Mouse (Mus musculus) heart, postnatal 0 days (tissue): ENCODE measurements around the gene BC035044. TPM values are rescaled to one million over a fixed set of nuclear protein-coding genes. Genes with fewer than 3 reads are reported as not detected.

Experiments
- ATAC-seq: fragments of 200-750 bp; cut with Nextera tagmentation; 2 replicates; pipeline ENCODE4 v1.8.0; 2017; ENCODE audit warnings: low read depth, moderate number of reproducible peaks, moderate library complexity; ENCODE audit not compliant: insufficient read depth
- DNase-seq: peaks from one replicate; pipeline ENCODE4 v3.0.0-alpha.2; 2016; ENCODE audit warnings: low spot score
- H3K27ac ChIP-seq: fragments of 300-500 bp; sonication (generic); 2 replicates; pipeline ENCODE4 v1.5.1; 2014; ENCODE audit warnings: low read depth, mild to moderate bottlenecking
- H3K27me3 ChIP-seq: fragments of 300-500 bp; sonication (generic); 2 replicates; pipeline ENCODE4 v1.6.1; 2014; ENCODE audit warnings: low read length, mixed read lengths; ENCODE audit not compliant: control insufficient read depth, insufficient read depth
- H3K36me3 ChIP-seq: fragments of 300-500 bp; sonication (generic); replicated peaks from 2 replicates; pipeline ENCODE4 v1.6.1; 2014; ENCODE audit warnings: low read length, mixed read lengths; ENCODE audit not compliant: control insufficient read depth, insufficient read depth
- H3K4me1 ChIP-seq: fragments of 300-500 bp; sonication (generic); 2 replicates; pipeline ENCODE4 v1.6.1; 2014; ENCODE audit warnings: antibody characterized with exemption; ENCODE audit not compliant: control insufficient read depth, insufficient read depth
- H3K4me2 ChIP-seq: fragments of 300-500 bp; sonication (generic); 2 replicates; pipeline ENCODE4 v1.6.1; 2014; ENCODE audit warnings: low read depth, mild to moderate bottlenecking, low read length, moderate library complexity
- H3K4me3 ChIP-seq: fragments of 300-500 bp; sonication (generic); 2 replicates; pipeline ENCODE4 v1.5.1; 2014; ENCODE audit warnings: low read depth, low read length
- H3K9ac ChIP-seq: fragments of 300-500 bp; sonication (generic); replicated peaks from 2 replicates; pipeline ENCODE4 v1.6.1; 2014; ENCODE audit warnings: low read depth, low read length, mixed read lengths
- H3K9me3 ChIP-seq: fragments of 300-500 bp; sonication (generic); replicated peaks from 2 replicates; pipeline ENCODE4 v1.6.1; 2016; ENCODE audit warnings: low read length; ENCODE audit not compliant: control insufficient read depth
- CTCF ChIP-seq: IDR thresholded peaks from 2 replicates; pipeline ENCODE4 v1.5.1; 2016; ENCODE audit warnings: antibody characterized with exemption, control low read depth, low read depth
- EP300 ChIP-seq: IDR thresholded peaks from 2 replicates; pipeline ENCODE4 v1.6.1; 2016; ENCODE audit warnings: antibody characterized with exemption, low read depth
- WGBS: fragments of 180-500 bp; shearing (Covaris S2); extraction: QIAGEN DNeasy Blood & Tissue Kit; methylation state at CpG from one replicate; pipeline ENCODE4 v1.1.7; 2014; 5-methylcytosine and 5-hydroxymethylcytosine counted together
- polyA plus RNA-seq: library from polyadenylated mRNA; unstranded; fragments of >200 nt; fragmentation: Nextera tagmentation; extraction: Ambion mirVana; gene quantifications from 2 replicates; pipeline ENCODE4 v1.2.1, GENCODE M21; 2015
- total RNA-seq: library from RNA; depleted of rRNA; stranded (reverse); fragments of >200 nt; gene quantifications from 2 replicates; pipeline ENCODE4 v1.2.3, GENCODE M21; 2014; ENCODE audit warnings: low replicate concordance

Gene BC035044
- total and polyA plus RNA-seq, 2 experiments from 2014 or later = not detected

GRCm38 (mm10) chr6:128839266-128839771 lies 51.6 kb downstream of the BC035044 start:
- peak overlapping the region; percentile 61 for H3K4me2 ChIP-seq
- H3K36me3 ChIP-seq = no peaks in the 10 kb centered on the region
- peak overlapping the region; percentile 94 for H3K27ac ChIP-seq
- DNase-seq (peak; percentile 87), ATAC-seq (peak; percentile 49)
- H3K9me3 ChIP-seq = no peaks in the 10 kb centered on the region
- H3K4me1 ChIP-seq = peaks cover 12% of the 10 kb centered on the region
- TF ChIP-seq CTCF (peak; percentile 88), EP300 (no peak)
- no peaks in the 10 kb centered on the region for H3K27me3 ChIP-seq
- peak overlapping the region; percentile 46; the same call in 1 of the 2 replicates for H3K9ac ChIP-seq
- 0% methylated on average over 17 of the region's 17 CpGs for whole genome bisulfite sequencing
- H3K4me3 ChIP-seq = peak overlapping the region; percentile 76

- H3K4me3 ChIP-seq = peak overlapping the region; percentile 76
- no peak for TF ChIP-seq CTCF
- TF ChIP-seq EP300 = peak; percentile 46; the same call in 1 of the 2 replicates
- DNase-seq (peak; percentile 80), ATAC-seq (peak; percentile 65)
- peak overlapping the region; percentile 61 for H3K4me2 ChIP-seq
- 0 out of 2 replicates have a peak, but pooled peaks cover 6% of the 10 kb centered on the region for H3K4me1 ChIP-seq
- no peaks in the 10 kb centered on the region for H3K27me3 ChIP-seq
- H3K27ac ChIP-seq = peak overlapping the region; percentile 94
- under 1% methylated on average over 49 of the region's 49 CpGs for WGBS
- H3K9me3 ChIP-seq = no peaks in the 10 kb centered on the region
- peak overlapping the region; percentile 70 for H3K9ac ChIP-seq
- no peaks in the 10 kb centered on the region for H3K36me3 ChIP-seq
Observed at GRCm38 (mm10) chr6:128838342-128839265, 52.3 kb downstream of the BC035044 start.

- DNase-seq = peak; percentile 30
- 0 out of 2 replicates have a peak, but pooled peaks have one; percentile 0 for ATAC-seq
- 4% methylated on average over 14 of the region's 14 CpGs for WGBS
Observed at GRCm38 (mm10) chr6:128837454-128838341, 53.2 kb downstream of the BC035044 start.

GRCm38 (mm10) chr6:128836955-128837334 lies 54.0 kb downstream of the BC035044 start:
- DNase-seq (no peak), ATAC-seq (no peak)
- 80% methylated on average over 6 of the region's 6 CpGs for WGBS
- H3K36me3 ChIP-seq = no peaks in the 10 kb centered on the region
- TF ChIP-seq CTCF (no peak), EP300 (no peak)
- no peaks in the 10 kb centered on the region for H3K9me3 ChIP-seq
- H3K27me3 ChIP-seq = no peaks in the 10 kb centered on the region
- H3K4me3 ChIP-seq = peak overlapping the region; percentile 76; the same call in 1 of the 2 replicates
- peak overlapping the region; percentile 61; the same call in 1 of the 2 replicates for H3K4me2 ChIP-seq
- H3K4me1 ChIP-seq = 0 out of 2 replicates have a peak, but pooled peaks cover 1% of the 10 kb centered on the region
- H3K9ac ChIP-seq = no peak overlapping the region
- no peak overlapping the region for H3K27ac ChIP-seq

More at GRCm38 (mm10) chr6:128837454-128838341, 53.2 kb downstream of the BC035044 start:
- 0 out of 2 replicates have a peak, but pooled peaks cover 6% of the 10 kb centered on the region for H3K4me1 ChIP-seq
- no peaks in the 10 kb centered on the region for H3K36me3 ChIP-seq
- H3K9ac ChIP-seq = peak overlapping the region; percentile 70
- no peaks in the 10 kb centered on the region for H3K27me3 ChIP-seq
- TF ChIP-seq EP300 (no peak), CTCF (no peak)
- no peaks in the 10 kb centered on the region for H3K9me3 ChIP-seq
- peak overlapping the region; percentile 61 for H3K4me2 ChIP-seq
- peak overlapping the region; percentile 76 for H3K4me3 ChIP-seq
- peak overlapping the region; percentile 94 for H3K27ac ChIP-seq
